Mouse (Mus musculus): Measurements from ENCODE around the gene Npat. TPM values are rescaled to one million over a fixed set of nuclear protein-coding genes. Genes with fewer than 3 reads are reported as not detected.

The Npat gene
- polyA plus RNA-seq (2017; shearing (Covaris generic)), result 17.1 TPM

DNA sequence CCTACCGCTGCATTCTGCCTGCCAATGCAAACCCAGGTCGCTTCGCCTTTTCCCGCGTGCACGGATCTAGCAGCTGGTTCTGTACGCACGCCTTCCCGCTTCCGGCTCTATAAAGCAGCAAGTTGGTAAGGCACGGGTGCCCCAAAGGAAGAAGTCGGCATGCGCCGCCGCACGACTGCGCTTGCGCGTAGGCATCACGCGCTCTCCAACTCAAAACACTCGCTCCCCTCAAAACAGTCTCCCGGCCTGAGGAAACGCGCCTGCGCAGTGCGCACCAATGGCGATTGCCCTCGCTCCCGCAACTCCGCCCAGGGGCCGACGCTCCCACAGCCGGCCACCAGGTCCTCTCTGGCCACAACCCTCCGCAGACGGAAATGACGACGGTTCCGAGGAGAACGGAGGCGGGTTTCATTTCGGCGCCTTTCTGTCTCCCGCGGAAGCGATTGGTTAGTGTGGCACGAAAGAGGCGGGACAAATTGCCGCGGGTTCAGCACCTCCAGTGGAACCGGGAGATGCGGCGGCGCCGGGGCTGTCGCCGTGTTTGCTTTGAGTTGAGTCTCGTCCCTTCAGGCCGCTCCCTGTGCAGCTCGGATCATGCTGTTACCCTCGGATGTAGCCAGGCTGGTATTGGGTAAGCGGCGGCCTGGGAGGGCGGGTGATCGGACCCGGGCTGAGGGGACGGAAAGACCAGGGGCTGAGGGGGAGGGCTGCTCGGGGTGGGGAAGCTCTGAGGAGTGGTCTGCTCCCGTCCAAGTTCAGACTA, at the start of gene Npat, which contains the start of gene Atm:
Npat (plus strand) TSS at position 490 of the 763 bp plus-strand sequence.
Atm (minus strand) TSS at position 183 of the 763 bp plus-strand sequence.

DNA sequence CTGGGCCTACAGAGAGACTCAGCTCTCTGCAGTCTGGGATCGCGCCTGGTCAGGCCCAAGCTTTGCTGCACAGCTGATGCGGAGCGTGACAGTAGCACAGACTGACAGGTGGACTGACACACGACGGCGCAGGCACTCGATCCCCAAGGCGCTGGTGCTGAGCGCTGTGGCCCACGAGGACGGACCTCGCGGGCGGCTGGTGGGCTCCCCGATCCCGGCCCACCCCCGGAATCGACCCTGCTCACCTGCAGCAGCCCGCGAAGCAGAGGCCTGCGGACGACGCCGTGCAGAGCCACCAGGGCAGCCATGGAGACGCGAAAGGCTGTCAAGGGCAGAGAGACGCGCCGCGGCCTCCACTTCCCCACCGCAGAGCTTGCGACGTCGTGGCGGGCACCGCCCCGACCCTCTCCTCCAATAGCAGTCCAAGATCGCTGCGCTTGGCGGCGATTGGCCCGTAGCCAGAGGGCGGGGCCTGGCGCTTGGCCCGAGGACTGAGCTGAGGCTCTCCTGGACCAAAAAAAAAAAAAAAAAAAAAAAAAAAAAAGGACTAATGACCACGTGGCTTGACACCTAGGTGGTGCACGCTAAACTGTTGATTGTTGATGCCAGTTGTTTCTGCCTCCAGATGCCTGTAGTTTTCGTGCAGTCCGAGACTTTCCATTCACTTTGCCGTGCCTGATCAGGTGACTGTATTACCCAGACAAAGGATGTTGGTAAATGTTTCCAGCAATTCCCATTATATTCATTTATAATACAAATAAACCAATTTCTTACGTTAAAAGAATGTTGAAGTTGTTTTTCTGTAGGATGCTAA, 73.3 kb downstream of the Npat start, which contains the start of gene Acat1:
Acat1 (minus strand) TSS at position 415 of the 814 bp plus-strand sequence.

Other genes starting within 250 kb of the Npat start
- 0.83 TPM for gene Exph5, start 235.4 kb upstream of the Npat start, polyA plus RNA-seq (2017; shearing (Covaris generic))
- 3.2 TPM for gene Kdelc2, start 153.0 kb upstream of the Npat start, polyA plus RNA-seq (2017; shearing (Covaris generic))
- gene 4930550C14Rik, start 134.7 kb upstream of the Npat start, polyA plus RNA-seq (2017; shearing (Covaris generic)), result 0.41 TPM
- 28.3 TPM for gene Atm, start 307 bp upstream of the Npat start, polyA plus RNA-seq (2017; shearing (Covaris generic))
- gene Acat1, start 73.3 kb downstream of the Npat start, polyA plus RNA-seq (2017; shearing (Covaris generic)), result 69.5 TPM
- 40.5 TPM for gene Cul5, start 133.0 kb downstream of the Npat start, polyA plus RNA-seq (2017; shearing (Covaris generic))
- gene Rab39, start 169.2 kb downstream of the Npat start, polyA plus RNA-seq (2017; shearing (Covaris generic)), result 0.12 TPM
- gene Slc35f2, start 234.5 kb downstream of the Npat start, polyA plus RNA-seq (2017; shearing (Covaris generic)), result 18.0 TPM